Mouse (Mus musculus) retina, postnatal 7 days (tissue): Measurements from ENCODE around the gene Calhm3.

Experiments
- DNase-seq: peaks from one replicate; pipeline ENCODE4 v3.0.0-alpha.2; 2012; ENCODE audit warnings: low read depth, low spot score

The Calhm3 gene

GRCm38 (mm10) chr19:47157664-47158063 is at the start of gene Calhm3:
TSS of gene Calhm3 (minus strand) at chr19:47157764.
- no peak for DNase-seq

GRCm38 (mm10) chr19:47206126-47206525 is 48.6 kb upstream of the Calhm3 start:
- DNase-seq = no peak

- DNase-seq = peak; percentile 51
Observed at GRCm38 (mm10) chr19:47204653-47205052, 47.1 kb upstream of the Calhm3 start.

- DNase-seq = no peak
Observed at GRCm38 (mm10) chr19:47203042-47203441, 45.5 kb upstream of the Calhm3 start.

GRCm38 (mm10) chr19:47202429-47202828 is 44.9 kb upstream of the Calhm3 start:
- no peak for DNase-seq

GRCm38 (mm10) chr19:47201972-47202371 is 44.4 kb upstream of the Calhm3 start:
- no peak for DNase-seq

GRCm38 (mm10) chr19:47198671-47199350 is 41.2 kb upstream of the Calhm3 start:
- no peak for DNase-seq

- no peak for DNase-seq
Observed at GRCm38 (mm10) chr19:47192158-47192557, 34.6 kb upstream of the Calhm3 start.

- DNase-seq = no peak
Observed at GRCm38 (mm10) chr19:47188515-47189128, 31.1 kb upstream of the Calhm3 start.

- DNase-seq = no peak
Observed at GRCm38 (mm10) chr19:47186514-47187275, 29.1 kb upstream of the Calhm3 start.

GRCm38 (mm10) chr19:47184736-47185135 is 27.2 kb upstream of the Calhm3 start:
- no peak for DNase-seq

- no peak for DNase-seq
Observed at GRCm38 (mm10) chr19:47184221-47184620, 26.7 kb upstream of the Calhm3 start.

GRCm38 (mm10) chr19:47180011-47180410 is 22.4 kb upstream of the Calhm3 start:
- DNase-seq = no peak

- no peak for DNase-seq
Observed at GRCm38 (mm10) chr19:47179272-47179809, 21.8 kb upstream of the Calhm3 start.

- peak; percentile 71 for DNase-seq
Observed at GRCm38 (mm10) chr19:47178431-47179271, 21.1 kb upstream of the Calhm3 start, which contains the start of gene Neurl1a. TSS of gene Neurl1a (plus strand) at chr19:47178820.

- DNase-seq = no peak
Observed at GRCm38 (mm10) chr19:47178001-47178400, 20.4 kb upstream of the Calhm3 start.

- no peak for DNase-seq
Observed at GRCm38 (mm10) chr19:47176916-47177505, 19.4 kb upstream of the Calhm3 start.

GRCm38 (mm10) chr19:47175472-47175871 is 17.9 kb upstream of the Calhm3 start:
- DNase-seq = no peak

GRCm38 (mm10) chr19:47174515-47174914 is 17.0 kb upstream of the Calhm3 start:
- no peak for DNase-seq

- peak; percentile 69 for DNase-seq
Observed at GRCm38 (mm10) chr19:47168793-47169412, 11.3 kb upstream of the Calhm3 start.
